Mouse (Mus musculus): Measurements from ENCODE around the gene Gnb3.
A peak's percentile ranks its signal among the peaks of the same experiment; 100 is the strongest.

- TF ChIP-seq CTCF (IDR thresholded peaks at IDR 0.05; ENCODE audit: low read depth) (no peak), EP300 (optimal IDR thresholded peaks at IDR 0.05) (peak; percentile 72)
Observed at GRCm38 (mm10) chr6:124796200-124796599, 43.9 kb downstream of the Gnb3 start.

Measured in stomach, postnatal 0 days (tissue).